Mouse (Mus musculus): ENCODE measurements at regions not wholly inside any gene's neighbourhood (a gene's known extent, or its start where the extent isn't known, plus 50 kb on each side); places are given as distances from the start of the nearest gene placed in this dataset.

DNA sequence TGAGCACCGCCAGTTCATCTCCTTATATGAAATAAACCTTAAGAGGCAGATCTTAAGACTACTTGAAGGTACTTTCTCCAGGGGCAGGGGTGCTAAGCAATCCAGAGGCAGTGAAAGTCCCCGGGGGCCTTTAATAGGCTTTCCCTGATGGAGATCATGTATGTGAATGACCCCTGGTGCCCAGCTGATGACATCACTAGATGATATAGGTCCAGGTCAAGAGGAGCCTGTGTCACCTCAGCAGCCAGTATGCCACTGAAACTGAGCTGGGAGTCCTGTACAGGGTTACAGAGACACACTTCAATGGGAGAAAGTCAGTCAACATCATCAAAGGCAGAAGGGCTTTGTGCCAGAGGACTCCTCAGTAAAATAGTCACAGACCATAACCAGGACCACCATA is 457.8 kb downstream of the Wdr11 start:
- intact Hi-C loops (cut with DNase I), result no loop called here
- no peak for DNase-seq (ENCODE audit: low spot score)

DNA sequence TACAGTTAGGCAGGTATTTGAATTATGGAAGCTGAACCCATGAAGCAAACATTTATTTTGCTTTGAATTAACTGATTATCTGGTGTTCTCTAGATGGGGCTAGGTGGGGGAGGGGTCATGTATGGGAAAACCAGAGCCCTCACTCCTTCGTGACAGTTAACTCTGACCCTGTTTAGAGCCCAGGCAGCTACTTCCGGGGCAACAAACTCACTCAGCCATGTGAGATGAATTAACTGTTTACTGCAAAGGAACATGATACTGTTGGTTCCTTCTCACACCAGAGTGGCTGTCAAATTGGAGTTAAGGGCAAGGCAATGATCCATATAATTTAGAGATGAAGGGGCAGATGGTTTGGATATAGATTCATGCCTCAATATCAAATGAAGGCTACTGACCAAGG is 458.5 kb downstream of the Wdr11 start:
- DNase-seq (ENCODE audit: low spot score), result no peak
- intact Hi-C loops (cut with DNase I), result no loop called here

DNA sequence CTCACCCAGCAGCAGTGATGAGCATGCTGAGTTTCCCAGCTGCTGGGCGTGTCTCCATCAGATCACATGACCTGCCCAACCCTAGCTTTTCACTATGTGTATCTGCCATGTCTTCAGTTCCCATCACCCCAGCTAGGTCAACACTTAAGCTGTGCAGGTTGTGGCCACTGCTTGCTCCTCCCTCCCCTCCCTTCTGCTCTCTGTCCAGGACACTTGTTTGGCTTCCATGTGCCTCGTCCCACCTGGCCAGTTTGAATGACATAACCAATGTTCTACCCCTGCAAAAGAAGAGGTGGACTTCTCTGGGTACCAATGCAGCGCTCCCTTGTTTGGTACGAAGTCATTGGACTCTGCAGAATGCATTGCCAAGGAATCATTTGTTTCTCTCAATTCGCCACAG is 460.7 kb downstream of the Wdr11 start:
- intact Hi-C loops (cut with DNase I), result no loop called here
- DNase-seq (ENCODE audit: low spot score), result no peak

DNA sequence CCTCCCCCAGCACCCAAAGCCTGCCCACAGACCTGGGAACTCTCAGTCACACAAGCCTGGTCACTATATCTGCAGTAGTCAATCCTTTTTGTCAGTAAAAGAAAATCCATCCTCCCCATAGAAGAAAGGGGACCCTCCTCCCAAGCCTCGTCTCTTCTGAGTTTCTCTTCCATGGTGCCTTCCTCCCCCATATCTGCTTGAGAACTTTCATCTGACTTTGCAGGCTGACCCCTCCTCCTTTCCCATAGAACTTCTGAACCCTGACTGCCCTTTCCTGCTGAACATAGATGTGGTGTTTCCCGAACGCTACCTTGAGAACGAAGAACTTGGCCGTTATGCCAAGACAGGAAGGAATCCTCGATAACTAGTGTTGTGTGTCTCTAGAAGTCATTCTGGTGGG is 462.5 kb downstream of the Ate1 start:
- DNase-seq (ENCODE audit: low spot score), result no peak
- intact Hi-C loops (cut with DNase I), result no loop called here

DNA sequence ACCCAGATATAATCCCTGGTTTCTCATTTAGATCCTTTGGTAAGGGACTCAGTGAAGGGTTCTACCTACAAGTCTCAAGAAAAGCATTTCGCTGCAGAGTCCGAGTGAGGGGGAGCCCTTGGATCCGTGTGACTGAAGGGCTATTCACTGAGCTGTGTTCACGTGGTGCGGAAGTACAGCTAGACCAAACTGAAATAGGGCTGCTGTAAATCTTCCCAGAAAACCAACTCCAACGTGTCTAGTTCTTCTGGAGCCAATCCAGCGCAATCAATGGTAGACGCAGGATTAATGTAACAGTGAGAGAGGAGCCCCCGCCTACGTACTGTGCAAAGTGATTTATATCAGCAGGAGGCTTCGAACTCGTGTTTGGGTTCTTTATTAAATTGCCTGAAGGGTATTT is 461.9 kb downstream of the Ate1 start:
- intact Hi-C loops (cut with DNase I), result no loop called here
- no peak for DNase-seq (ENCODE audit: low spot score)

DNA sequence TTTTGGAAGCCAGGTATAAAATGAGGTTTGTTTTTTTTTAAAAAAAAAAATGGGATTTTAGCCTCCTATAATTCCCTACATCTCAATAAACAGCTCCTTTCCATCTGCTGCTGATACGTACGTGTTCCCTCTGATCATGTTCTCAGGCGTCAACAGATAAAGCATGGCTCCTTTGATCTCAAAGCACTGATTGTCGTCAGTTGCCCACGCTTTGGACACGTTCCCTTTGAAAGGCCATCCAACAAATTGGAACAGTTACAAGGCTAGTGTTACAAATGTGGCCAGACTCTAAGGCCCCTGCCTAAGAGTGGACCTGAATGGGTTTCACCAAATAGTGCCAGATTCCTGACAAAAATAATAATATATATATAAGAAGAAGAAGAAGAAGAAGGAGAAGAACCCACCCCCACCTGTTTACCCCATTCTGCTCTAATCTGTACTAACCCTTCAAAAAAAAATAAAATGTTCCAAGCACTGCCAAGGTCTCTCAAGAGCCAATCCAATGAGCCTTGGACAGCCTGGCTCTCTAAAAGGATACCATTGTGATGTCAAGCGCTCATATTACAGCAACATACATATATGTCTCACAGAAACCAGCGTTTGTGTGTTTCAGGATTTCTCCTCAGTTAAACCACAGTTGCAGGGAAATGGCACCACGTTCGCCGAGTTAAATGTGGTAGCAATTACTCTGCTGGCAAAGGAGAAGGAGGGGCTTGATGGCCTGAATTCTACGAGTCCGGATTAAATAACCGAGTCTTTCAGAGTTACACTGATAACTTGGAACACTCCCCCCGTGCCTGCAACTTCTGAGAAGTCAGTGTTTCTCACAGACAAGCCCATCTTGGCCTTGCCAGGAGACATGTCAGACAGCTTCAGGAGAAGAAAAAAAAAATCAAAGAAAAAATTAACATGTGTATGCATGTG is 460.2 kb downstream of the Ate1 start:
- DNase-seq (ENCODE audit: low spot score), result no peak
- intact Hi-C loops (cut with DNase I), result no loop called here

DNA sequence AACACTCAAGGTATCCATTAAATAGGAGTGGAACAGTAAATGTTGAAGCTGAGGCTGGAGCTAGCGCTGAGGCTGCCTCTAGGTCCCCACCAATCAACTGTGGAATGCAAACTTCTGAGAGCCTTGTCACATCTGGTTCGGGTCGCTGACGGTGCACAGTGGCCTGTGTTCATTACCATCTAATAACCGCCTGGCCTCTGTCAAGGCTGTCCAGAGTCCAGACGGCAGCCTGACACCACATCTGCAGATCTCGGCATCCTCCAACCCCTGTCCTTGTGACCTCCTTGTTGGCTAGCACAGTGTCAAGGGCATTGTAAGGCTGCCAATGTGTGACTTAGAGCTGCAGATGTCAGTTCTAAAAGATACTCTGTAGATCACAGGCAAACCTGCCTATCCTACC is 455.7 kb downstream of the Ate1 start:
- intact Hi-C loops (cut with DNase I), result no loop called here
- DNase-seq (ENCODE audit: low spot score), result no peak

DNA sequence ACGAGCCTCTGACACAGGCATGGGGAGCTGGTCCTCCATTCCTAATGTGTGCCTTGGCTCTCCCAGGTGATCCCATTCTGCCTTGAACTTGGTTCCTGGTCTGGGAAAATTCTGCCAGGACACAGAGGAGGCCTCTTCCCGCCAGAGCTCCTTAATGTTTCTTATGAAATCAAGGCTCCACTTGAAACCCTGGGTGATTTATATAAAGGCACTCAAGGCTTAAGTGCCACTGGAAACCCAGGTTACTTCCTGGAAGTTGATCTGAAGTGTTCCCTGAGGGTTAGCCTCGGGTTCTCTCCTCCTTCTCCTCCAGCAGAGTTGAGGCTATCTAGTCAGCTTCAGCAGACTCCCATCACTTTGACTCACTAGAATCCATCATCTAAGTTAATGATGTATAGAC is 451.9 kb downstream of the Ate1 start:
- no peak for DNase-seq (ENCODE audit: low spot score)
- intact Hi-C loops (cut with DNase I), result no loop called here

DNA sequence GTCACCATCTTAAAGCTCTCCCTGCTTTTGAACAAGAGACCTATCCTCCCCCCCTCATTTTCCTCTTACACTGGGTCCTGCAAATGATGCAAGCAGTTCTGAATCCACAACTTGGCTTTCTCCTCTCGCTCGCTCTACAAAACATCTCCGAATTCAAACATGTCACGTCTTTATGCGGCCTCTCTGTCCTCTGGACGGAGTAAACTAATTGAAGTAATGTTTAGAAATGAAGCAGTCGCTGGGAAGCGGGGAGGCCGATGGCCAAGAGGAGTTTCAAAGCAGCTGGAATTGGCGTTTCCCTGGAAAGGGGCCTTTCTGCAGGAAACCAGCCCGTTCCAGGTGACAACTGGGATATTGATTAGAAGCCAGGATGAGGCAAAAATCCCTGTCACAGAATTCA is 446.8 kb downstream of the Ate1 start:
- no peak for DNase-seq (ENCODE audit: low spot score)
- intact Hi-C loops (cut with DNase I), result no loop called here

DNA sequence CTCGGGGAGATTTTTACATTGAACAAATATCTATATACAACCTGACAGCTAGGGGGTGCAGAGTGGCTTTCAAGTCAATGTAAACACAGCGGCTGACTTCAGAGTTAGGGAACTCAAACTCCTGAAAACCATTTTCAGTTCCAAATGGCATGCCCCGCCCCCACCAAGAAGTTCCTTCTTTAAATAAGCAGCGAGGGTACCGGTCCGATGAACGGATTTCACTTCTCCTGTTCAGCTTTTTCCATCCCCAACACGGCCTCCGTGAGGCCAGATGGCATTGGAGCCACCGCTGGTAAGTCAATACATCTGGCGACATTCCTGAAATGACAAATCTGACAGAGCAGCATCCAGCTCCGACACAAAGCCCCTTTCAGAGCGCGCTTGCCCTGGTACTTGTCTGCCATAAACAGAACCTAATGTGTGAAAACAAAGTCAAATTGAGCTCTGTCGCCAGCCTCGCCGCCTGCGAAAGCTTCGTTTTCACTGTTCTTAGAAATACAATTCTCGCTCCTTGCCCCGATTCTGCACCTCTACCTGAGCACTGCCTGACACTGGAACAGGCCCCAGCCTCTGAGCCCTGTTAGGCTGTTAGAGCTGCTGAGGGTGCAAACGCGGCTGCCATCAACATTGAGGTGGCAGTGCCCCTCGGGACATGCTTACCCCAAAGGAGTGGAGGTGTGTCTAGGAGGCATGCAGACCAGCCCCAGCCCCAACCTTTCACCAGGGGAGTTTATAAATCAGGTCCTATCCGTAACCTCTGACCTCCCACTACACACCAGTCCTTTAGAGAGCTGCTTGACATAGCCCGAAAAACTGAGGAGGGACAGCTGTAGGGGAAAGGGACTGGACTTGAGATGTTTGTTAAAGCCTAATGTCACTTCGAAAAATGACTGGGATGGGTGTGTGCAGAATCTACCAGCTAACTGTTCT is 446.0 kb downstream of the Ate1 start:
- DNase-seq (ENCODE audit: low spot score), result peak; percentile 2
- intact Hi-C loops (cut with DNase I), result no loop called here

DNA sequence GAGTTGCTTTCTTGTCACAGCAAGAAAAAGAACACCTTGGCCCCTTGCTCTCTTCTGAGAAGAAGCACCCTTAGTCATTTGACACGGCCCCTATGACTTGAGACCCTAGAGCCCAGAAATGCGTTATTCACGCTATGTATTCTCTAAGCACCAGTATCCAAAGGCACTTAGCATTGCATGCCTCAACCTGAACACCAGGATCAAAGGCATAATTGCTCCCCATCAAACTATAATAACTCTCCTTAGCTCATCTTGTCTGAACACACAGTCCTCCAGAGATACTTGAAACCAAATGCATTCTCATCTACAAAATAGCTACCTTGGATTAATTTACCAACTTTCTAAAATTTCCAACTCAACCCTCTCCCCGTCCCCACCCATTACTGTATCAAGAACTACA is 437.5 kb downstream of the Ate1 start:
- intact Hi-C loops (cut with DNase I), result no loop called here
- DNase-seq (ENCODE audit: low spot score), result no peak

DNA sequence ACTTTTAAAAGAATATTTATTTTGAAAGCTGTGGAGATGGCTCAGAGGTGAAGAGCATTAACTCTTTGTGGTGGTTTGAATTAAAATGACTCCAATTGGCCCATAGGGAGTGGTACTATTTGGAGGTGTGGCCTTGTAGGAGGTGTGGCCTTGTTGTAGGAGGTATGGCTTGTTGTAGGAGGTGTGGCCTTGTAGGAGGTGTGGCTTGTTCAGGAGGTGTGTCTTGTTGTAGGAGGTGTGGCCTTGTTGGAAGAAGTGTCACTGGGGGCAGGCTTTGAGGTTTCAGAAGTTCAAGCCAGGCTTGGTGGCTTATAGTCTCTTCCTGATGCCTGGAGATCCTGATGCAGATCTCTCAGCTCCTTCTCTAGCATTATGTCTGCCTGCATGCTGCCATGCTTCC is 434.5 kb downstream of the Ate1 start:
- intact Hi-C loops (cut with DNase I), result no loop called here
- no peak for DNase-seq (ENCODE audit: low spot score)

DNA sequence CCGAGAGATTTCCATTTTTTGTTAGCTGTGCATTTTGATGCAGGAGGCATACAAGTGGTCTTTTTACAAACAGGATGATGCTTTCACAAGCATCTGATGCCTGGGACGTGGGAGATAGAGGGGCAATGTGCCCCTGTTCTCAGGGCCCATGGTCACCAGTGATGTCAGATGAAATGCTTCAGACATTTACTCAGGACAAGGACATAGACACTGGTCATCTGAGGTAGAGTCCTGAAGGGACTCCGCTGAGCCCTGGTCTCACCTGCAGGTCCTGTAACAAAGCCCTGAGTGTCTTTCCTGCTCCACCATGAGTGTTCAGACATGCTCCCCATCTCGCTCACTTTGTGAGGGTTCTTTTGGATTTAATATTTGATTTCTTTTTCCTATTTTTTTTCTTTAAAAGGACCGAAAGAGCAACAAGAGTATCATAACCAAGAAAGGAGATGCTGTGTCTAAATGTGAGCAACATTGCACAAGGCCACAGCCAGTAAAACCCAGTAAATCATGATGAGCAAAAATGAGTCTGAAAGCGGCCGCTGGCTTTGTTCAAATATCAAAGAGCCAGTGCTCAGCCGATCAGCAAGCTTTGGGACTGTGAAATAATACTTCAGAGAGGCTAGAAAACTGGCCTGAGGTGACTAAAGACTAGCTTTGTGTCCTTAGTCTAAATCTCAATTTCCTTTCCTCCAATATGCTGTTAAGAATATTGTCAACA is 430.1 kb downstream of the Ate1 start:
- no peak for DNase-seq (ENCODE audit: low spot score)

DNA sequence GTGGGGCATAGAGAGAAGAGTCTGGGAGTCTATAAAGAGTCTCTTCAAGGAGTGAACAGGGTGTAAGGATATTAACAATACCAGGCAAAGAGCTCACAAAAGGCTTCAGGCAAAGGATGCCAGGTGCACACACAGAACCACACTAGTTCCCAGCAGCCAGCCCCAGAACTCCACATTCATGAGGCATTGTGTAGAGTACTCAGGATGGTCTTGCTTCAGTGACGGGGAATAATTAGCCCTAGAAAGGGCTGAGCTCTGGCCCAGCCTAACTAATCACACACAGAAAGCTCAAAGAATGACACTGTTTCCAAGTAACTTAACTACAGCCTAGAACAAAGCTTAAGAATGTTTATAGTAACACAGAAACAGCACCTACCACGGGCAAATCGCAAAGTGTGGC is 428.2 kb downstream of the Ate1 start:
- DNase-seq (ENCODE audit: low spot score), result no peak
- intact Hi-C loops (cut with DNase I), result no loop called here

More for the DNA sequence above, 430.1 kb downstream of the Ate1 start:
- intact Hi-C loops (cut with DNase I), result no loop called here

DNA sequence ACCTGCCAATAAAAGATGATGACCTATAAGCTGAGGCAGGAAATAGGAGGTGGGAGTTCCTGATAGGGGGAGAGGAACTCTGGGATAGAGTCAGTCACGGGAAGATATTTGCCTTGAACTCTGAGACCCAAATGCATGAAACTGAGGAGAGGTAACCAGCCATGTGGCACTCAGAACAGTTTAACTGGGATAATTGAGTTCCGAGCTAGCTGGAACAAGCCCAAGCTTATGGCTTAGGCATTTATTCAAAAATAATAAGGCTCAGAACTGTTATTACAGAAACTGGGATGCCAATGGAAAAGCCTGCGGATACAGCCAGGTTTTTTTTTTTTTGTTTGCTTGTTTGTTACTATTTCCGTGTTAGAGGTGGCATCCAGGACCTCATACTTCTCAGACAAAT is 425.0 kb downstream of the Ate1 start:
- intact Hi-C loops (cut with DNase I), result no loop called here
- no peak for DNase-seq (ENCODE audit: low spot score)

DNA sequence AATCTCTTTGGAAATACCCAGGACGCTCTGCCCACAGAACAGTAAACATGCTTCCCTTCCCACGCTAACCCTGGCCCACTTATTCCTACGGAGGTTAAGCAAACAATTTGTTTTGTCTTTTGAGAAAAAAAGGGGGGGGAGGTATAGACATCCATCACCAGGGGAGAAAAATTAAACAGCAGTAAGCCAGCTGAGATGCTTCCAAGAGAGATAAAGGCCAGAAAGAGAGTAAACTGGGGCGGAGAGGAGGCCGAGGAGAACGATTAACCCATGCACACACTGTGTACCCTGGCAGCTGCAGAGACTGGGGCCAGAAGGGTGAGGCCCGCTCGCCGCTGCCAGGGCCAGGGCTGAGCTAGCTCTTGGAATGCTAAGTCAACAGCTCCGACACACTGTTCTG is 421.6 kb downstream of the Ate1 start:
- intact Hi-C loops (cut with DNase I), result no loop called here
- no peak for DNase-seq (ENCODE audit: low spot score)

DNA sequence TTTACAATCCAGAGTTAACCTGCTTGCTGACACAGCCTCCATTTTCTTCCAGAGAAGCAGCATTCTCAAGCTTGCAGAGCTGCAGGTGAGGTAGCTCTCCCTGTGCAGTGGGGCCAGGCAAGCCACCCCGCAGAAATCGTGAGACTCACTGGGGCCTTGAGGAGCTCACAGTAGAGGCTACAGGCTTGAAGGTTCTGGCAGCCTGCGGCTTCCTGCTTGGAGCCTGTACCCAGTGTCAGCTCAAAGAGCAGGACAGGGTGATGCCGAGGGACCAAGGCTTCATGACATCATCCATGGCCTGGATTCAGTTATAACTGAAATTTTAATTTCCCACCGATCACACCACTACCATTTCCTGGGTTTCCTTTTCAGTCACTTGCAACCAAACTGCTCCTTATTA is 417.5 kb downstream of the Ate1 start:
- intact Hi-C loops (cut with DNase I), result no loop called here
- no peak for DNase-seq (ENCODE audit: low spot score)

DNA sequence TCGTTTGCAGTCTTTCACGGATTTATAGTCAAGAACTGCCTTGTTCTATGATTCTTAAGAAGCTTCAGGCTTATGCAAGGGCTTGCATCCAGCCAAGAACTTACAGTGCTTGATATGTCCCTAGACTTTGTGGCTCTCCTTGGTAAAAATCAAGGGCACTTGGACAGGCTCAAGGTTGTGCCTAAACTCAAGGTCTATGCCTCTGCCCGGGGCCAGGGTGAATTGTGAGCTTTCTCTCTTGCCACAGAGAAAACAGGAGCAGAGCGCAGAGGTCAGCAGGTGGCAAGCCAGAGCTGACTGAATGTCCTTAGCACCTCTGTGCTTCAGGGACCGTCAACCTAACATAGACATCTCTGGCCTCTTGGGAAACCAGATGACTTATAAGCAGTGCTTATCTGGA is 413.2 kb downstream of the Ate1 start:
- no peak for DNase-seq (ENCODE audit: low spot score)
- intact Hi-C loops (cut with DNase I), result no loop called here

DNA sequence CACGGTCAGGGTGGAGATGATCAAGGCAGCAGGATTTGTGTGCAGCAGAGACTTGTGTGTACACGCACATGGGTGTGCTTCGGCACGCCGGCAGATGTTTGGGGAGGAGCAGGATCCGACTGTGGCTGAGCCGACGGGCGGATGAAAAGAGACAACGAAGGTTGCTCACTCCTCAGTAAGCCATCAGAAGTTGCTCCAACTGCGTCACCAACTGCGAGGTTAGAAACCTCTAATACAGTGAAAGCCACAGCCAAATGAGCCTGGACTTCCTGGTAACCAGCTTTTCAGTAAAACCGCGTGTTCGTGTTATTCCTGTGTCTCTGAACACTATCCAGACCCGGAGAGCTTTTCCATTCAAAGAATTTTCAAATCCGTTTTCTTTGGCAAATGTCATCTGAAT is 411.8 kb downstream of the Ate1 start:
- no peak for DNase-seq (ENCODE audit: low spot score)
- intact Hi-C loops (cut with DNase I), result no loop called here

All from heart, postnatal 25 days (tissue).